Mouse (Mus musculus): ENCODE data around the gene Gpt2. TPM values are rescaled to one million over a fixed set of nuclear protein-coding genes. Genes with fewer than 3 reads are reported as not detected.

The Gpt2 gene
- total RNA-seq (2021): 100 to 1,000 TPM in 1 of 2 experiments, 10 to 100 TPM in 1; 68.8 to 379 TPM
- polyA plus RNA-seq (2012; rRNA removed): 214 and 283 TPM in 2 replicates
- long read RNA-seq, transcript Gpt2-201 (12 exons, 3,639 nt): major isoform, 49 of 54 reads
- long read RNA-seq, partial matches to known transcripts: 4 of 54 reads
- long read RNA-seq, other reads (novel, unspliced or antisense): 1 of 54 reads

DNA sequence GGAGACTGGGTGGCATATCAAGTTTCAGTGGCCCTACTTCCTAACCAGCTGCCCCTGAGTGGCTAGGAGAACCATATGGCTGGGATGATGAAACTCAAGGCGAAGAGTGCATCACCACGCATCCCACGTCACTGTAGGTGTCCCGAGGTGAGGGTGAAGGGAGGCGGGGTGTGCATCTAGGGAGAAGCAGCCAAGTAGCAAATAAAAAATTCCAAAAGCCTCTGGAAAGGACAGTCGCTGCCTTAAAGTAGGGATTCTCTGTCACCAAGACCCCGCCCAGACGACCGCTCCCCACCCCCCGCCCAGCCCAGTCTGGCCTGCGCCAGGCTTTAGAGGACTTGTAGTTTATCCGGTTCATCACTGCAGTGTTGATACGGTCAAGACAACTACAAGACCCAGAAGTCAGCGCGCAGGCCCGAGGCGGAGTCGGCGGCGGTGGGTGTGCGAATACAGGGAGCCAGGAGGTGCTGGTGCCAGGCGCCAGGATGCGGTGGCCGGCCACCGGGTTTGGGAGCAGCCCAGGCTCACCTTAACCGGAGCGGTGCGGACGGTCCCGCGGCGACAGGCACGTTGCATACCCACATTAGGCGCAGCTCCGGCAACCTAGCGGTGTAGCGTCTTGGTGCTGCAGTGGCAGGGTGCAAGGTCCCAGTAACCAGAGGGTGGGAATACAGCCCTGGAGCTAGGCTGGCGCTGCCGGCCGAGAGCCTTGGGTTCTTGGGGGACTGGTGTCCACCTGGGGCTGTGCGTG is at the start of gene Gpt2:
Gene Gpt2, plus strand, starts transcription at position 452 of the 751 bp plus-strand sequence.
- peak; percentile 97 for DNase-seq

DNA sequence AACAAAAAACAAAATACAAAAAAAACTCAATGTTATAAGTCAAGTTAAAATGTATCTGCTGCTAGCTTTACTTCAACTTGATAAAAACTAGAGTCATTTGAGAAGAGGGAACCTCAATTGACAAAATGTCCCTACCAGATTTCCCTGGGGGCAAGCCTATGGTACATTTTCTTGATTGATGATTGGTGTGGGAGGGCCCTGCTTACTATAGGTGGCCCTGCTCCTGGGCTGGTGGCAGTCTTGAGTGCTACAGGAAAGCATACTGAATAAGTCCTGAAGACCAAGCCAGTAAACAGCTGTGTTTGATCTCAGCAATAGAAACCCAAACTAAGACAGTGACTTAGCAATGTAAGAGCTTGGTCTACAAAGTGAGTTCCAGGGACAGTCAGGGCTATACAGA is 48.3 kb upstream of the Gpt2 start:
- no peak for DNase-seq

DNA sequence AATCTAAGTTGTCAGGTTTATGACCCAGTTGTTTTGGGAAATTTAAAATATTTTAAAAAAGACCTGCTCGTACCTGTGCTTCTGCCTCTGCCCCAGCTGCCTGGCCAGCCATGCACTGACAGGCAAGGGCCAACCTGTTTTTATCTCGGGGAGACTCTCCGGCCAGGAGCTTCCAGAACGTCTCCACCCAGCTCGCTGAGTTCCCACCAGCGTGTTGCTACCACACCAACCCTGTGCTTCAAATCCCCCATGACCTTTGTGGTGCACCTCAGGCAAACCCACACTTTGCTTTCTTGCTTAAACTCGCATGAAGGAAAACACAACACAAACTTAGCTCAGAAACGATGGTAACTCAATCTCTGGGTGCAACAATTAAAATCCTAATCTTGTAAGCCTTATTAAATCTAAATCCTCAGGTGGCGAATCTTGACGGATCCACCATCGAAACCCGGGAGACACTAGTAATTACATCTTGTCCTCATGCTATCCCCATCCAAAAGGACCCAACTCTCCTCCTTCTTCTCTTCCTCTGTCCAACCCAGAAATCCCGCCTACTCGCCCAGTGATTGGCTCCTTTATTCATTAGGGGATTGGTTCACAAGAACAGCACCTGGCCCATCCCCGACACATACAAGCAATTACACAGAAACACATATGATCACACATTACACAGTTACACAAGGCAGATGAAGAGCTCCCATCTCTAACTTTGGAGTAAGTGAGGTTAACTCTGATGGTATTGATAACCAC is 46.3 kb upstream of the Gpt2 start:
- no peak for DNase-seq

DNA sequence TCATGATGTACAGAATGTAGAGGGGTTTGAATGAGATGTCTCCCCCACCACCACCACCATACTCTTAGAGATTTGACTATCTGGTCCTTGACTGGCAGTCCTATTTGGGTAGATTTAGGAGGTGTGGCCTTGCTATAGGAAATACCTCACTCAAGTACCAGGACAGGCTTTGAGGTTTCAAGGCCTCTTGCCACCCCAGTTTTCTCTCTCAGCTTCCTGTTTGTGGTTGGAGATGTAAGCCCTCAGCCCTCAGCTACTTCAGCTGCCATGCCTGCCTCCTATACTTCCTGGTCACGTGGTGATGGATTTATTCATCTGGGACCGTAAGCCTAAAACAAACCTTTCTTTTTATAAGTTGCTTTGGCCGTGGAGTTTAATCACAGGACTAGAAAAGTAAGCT is 42.0 kb upstream of the Gpt2 start:
- no peak for DNase-seq

DNA sequence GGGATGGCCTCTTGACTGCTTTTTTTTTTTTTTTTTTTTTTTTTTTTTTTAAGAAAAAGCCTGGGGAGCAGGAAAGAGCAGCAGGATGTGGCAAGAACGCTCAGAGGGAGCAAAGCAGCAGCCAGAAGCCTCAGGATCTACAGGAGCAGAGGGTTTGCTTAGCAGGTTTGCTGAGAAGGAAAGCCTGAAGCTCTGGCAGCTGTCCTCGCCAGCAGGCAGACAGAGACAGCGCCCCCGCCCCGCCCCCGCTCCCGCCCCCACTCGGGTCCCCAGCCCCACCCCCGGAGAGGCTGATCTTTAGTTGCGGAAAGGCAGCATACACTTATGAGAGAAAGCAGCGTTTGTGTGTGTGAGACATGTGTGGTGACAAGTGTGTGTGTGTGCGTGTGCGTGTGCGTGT is 40.0 kb upstream of the Gpt2 start:
- DNase-seq: no peak

DNA sequence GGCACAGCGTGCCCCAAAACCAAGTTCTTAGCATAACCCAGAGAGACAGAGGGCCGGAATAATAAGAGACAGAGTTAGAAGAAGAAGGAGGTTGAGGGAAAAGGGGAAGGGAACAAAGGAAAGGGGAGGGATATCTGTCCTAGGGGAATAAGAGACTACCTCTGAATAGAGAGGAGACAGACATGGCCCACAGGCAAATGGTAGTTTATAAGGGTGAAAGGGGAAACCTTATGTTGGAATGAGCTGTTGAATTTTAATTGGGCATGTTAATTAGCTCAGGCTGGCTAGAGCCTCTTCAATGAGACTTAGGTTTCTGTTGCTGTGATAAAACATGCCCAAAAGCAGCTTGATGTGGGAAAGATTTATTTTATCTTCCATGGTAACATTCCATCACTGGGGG is 39.1 kb upstream of the Gpt2 start:
- no peak for DNase-seq

DNA sequence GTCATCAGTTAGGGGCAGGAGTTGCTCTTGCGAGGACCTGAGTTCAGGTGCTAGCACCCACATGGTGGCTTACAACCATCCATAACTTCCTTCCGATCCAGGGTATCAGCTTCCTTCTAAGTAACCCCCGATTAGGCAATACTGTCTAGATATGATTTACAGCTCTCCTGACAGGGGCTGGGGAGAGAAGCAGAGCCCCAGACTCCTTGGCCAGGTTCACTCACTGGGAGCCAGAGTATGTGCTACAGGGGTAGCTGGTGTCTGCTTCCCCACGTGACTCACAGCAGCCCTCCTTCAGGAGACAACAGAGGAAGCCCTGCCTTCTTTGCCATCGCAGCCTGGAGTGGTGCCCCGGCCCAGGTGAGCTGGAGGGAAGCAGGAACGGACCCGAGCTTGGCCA is 37.6 kb upstream of the Gpt2 start:
- no peak for DNase-seq

DNA sequence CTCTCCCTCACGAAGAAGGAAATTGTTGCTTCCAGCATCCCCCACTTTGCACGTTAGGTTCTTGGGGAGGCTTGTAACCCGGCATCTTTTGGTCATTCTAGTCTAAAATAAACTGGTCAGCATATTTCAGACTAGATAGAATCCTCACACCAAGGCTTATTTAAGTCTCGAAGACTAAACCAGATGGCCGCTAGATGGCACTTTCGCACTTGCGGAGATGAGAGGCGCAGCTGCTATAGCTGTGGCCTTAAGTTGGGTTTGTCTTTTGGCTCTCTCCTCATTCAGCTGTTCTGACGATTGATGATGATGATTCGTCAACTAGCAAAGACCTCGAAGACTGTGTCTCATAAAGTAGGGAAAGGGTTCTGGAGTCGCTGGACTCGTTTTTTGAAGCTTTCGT is 35.8 kb upstream of the Gpt2 start:
- DNase-seq: peak; percentile 68

DNA sequence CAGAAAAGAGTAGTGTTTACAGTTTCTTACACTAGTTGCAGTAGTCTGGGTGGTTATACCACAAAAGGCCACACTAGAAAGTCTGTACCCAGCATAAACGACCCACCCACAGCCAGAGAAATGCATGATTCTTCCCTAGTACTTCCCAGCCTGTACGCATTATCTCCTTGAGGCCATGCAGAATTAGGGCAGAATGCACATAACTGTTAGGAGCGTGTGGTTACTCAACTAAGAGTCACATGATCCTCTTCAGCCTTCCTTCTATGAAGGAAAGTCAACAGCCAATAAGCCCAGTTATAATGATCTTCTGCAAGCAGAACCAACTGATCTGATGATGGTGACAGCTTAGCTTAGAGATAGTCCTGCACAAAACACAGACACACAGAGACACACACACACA is 32.8 kb upstream of the Gpt2 start:
- no peak for DNase-seq

DNA sequence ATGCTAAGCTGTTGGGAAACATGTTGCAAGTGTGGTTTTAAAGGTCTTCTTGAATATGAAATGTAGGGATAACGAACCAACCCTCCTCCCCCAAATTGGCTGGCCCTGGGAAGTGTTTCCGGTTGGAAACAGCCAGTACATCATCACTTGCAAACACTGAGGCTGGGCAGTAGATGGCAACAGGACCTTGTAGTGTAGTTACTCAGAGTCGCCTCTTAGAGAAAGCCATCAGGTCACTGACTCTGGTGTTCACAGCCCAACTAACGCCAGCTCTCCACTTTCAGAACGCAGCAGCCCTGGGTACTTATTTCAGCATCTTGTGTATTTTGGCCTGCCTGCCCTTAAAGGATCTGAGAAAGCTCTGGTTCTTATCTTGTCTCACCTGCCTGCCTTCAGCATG is 31.6 kb upstream of the Gpt2 start:
- DNase-seq: peak; percentile 38

DNA sequence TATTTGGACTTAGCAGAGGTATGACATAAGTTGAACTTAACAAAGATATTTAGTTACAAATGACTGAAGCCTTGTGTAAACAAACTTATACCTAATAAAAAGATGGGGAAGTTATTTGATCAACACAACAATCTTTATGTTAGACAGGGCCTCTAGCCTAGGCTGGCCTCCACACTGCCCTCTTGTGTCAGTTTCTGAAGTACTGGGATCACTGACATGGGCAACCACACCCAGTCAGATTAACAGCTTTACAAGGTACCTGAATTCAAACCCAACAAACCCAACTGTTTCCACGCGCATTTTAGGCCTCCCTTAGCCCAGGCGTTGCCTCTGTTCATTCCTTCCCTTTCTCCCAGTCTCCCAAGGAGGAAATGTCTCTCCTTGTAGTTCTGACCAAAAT is 31.0 kb upstream of the Gpt2 start:
- no peak for DNase-seq

DNA sequence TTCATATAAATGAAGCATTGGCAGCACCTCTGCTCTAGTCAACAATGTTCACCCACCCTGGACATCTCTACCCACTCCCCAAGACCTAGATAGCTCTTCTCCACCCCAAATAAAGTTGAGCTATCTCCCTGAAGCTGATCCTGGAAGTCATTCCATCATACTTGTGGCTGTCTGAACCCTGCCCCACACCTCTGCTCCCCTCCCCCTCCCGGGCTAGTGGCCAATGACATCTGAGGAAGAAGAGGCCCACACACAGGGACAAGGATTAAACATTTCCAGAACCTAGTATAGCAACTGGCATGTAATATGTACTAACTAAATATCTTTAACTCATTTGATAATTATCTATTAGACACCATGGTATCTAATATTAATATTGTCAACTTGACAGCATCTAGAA is 29.9 kb upstream of the Gpt2 start:
- DNase-seq: no peak

DNA sequence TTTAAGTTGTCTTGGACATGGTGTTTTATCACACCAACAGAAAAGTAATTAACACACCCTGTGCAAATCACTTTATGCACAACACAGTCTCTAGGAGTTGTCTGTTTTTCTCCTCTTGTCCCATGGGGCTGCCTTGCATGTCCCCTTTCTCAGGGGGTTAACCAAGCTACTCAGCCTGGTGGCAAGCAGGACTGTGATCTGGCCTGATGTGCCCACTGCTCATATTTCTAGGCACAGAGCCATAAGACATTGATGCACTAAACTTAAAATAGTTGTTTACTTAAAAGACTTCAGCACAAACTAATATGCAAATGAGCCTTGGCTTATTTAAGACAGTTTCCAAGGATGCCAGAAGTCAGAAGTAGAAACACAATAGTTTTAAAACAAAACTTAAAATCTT is 28.1 kb upstream of the Gpt2 start:
- DNase-seq: no peak

DNA sequence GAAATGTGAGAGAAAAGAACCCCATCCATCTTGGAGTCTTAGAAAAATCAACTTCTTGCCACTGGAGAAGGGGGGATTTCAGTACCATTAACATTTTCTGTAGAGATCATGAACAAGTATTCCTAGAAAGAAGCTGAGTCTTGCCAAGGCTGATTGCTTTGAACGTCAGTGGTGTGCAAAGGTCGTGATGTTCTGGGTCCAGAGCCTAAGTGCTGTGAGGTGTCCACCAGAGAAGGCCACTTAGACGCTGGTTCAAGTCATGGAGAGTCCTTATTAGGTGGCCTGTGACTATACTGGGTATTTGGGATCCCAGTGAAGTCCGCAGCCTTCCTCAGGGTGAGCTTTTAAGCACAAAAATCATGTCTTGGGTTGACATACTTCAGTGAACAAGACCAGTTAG is 26.3 kb upstream of the Gpt2 start:
- no peak for DNase-seq

DNA sequence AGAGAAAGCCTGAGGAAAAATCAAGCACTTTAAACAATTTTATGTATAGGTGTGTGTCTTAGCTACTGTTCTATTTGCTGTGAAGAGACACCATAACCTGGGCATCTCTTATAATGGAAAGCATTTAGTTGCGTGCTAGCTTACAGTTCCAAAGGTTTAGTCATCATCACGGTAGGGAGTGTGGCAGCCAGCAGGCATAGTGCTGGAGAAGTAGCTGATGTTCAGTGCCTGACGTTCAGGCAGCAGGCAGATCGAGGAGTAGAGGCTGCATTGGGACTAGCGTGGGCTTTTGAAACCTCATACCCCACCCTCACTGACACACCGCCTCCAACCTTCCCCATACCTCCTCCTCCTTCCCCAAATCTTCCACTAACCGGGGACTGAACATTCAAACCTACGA is 21.6 kb upstream of the Gpt2 start:
- no peak for DNase-seq

DNA sequence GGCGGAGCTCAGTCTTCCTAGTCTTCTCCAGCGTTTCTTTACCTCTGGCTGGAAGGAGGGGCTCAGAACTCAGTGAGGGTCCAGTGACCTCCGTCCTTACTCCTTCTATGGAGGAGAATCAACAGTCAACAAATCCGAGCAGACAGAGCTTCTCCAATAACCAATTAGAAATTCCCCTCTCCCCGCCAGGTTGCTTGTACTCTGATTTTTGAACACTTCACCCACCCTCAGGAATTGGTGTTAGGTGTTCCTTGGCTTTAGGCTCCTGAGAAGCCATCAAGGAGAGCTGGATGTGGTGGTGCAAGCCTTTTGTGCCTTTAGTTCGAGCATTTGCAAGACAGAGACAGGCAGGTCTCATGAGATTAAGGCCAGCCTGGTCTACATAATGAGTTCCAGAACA is 19.6 kb upstream of the Gpt2 start:
- DNase-seq: no peak

DNA sequence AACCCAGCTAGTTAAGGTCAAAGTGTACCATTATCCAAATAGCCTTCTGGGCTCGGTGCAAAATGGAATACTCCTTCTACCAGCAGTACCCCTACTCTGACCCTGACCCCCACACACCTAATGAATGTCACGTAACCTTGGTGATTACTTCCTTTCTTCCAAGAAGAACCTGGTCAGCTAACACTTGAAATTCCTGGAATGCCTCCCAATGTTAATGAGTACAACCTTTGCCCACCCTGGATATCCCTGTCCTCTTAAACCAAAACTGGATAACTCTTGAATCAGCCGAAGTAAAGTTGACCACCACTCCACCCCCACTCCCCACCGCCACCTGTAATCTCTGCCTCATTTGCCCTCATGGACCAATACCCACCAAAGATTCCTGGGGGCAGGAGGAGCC is 19.1 kb upstream of the Gpt2 start:
- DNase-seq: no peak

DNA sequence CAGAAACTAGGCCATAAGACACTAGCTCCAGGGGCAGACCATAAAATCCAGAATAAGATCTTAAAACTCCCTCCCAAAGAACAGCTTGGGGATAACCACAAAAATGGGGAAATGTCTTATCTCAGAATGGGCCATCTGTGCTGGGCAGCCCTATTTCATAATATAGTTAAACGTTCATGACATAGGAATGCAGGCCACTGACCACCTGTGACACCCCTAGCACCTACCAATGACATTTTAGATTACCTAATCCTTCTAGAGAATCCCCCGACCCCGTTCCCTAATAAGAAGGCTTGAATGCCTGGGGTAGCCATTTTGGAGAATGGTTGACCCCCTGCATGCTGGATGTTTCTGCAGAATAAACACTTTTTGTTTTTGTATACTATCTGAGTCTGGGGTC is 17.5 kb upstream of the Gpt2 start:
- no peak for DNase-seq

DNA sequence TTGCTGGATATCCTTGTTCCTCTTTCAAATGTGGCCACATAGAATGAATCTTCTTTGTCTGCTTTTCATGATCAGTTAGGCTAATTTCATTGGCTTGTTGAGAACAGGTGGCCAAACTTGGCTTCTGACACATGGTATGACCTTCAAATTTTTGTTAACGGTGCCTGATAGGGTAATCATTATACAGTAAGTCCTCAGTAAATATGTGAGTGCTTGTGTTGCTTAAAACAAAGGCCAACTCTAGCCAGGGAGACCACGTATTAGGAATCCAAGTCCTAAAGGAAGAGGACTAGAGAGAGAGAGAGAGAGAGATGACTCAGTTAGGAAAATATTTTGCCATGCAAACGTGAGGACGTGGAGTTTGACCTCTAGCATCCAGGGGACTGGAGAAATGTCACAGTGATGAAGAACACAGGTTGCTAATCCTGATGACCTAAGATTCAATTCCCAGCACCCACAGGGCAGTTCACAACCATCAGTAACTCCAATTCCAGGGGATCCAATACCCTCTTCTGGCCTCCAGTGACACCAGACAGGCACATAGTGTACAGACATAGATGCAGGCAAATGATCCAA is 15.3 kb upstream of the Gpt2 start:
- DNase-seq: peak; percentile 31

DNA sequence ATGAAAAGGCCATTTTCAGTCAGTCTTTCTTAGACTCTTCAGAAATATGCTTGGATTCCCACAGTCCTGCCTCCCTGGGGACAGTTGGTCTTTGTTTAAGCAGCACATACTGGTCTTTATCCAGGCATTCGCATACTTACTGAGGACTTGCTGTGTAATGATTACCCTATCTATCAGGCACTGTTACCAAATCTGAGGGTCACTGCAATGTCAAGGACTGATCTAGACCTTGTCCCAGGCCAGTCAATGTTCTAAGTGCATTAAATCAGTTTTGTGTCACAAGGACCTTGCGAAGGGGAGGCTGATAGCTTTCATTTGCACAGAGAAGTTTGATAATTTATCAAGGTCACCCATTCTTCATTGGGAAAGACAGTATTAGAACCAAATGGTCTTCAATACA is 14.0 kb upstream of the Gpt2 start:
- peak; percentile 77 for DNase-seq

DNA sequence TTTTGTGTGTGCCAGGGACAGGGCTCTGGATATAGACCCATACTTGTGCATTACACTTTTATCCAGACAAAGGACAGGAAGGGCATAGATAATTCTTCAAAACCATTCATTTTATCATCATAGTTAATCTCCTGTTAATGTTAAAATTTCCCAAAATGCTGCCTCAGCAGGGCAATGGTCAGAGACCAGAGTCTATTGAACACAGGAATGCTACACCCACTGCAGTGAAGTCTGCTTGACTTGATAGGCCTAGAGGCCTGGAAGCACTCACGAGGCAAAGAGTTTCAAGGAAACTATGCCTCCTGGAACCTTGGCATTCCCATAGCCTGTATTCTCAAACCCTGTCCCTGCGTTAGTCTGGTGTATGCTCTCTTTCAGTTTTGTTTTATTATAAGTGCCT is 12.7 kb upstream of the Gpt2 start:
- no peak for DNase-seq

DNA sequence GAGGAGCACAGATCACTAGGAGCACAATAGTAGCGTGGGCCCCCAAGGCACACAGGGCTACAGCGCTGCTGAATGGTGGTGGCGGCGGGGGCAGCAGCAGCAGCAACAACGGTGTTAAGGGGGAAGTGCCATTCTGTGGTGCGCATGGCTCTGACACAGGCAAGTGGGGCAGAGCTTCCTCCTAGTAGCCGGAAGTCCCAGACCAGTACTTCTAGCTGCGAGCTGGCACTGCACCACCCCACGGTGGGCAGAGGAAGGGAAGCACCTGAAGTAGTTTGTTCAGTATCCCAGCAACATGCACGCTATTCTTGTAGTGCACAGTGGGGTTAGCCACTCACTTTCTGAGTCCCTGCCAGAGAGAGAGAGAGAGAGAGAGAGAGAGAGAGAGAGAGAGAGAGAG is 10.5 kb upstream of the Gpt2 start:
- DNase-seq: no peak

DNA sequence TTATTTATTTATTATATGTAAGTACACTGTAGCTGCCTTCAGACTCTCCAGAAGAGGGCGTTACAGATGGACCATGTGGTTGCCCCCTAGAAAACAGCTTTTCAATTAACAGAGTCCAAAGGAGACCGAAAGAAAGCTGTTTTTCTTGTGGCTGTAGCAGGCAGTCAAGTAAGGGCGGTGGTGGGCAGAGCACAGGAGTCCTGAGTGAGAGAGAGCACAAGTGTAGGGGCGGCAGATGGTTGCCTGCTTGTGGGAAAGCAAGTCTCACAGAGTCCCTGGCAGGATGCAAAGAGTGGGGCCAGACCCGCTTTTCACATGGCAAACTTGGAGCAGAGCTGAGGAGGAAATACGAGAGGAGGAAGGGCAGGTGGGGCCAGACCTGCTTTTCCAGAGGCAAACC is 9.9 kb upstream of the Gpt2 start:
- DNase-seq: no peak
